Mouse (Mus musculus) monocyte, adult 5-6 weeks (primary cell): ENCODE measurements around the gene Ccdc102a. TPM values are rescaled to one million over a fixed set of nuclear protein-coding genes. Genes with fewer than 3 reads are reported as not detected.

Experiments
- ATAC-seq: fragments of 153-309, 156-312 bp; replicated peaks from 2 replicates; pipeline ENCODE4 v1.8.0; 2017; ENCODE audit warnings: mild to moderate bottlenecking; ENCODE audit not compliant: low TSS enrichment, insufficient number of reproducible peaks, severe bottlenecking, poor library complexity, low FRiP score
- total RNA-seq: library from RNA; stranded (forward); fragments of 200-1000, 200-491, 200-594 nt; gene quantifications from 3 replicates; pipeline ENCODE4 v1.2.3, GENCODE M21; 2017

Gene Ccdc102a
- total RNA-seq: 1.1 to 11.3 TPM (median 1.8 TPM) in 3 replicates

- no peak for ATAC-seq
These were observed at the start of gene Ccdc102a for GRCm38 (mm10) chr8:94917851-94918495. Ccdc102a (minus strand) TSS chr8:94918098.

- ATAC-seq: no peak
These were observed 49.7 kb upstream of the Ccdc102a start for GRCm38 (mm10) chr8:94967554-94967953.

GRCm38 (mm10) chr8:94967071-94967470, 49.2 kb upstream of the Ccdc102a start:
- no peak for ATAC-seq

GRCm38 (mm10) chr8:94966578-94966977, 48.7 kb upstream of the Ccdc102a start:
- ATAC-seq: 0 out of 2 replicates have a peak, but pooled peaks have one; percentile 65

- 0 out of 2 replicates have a peak, but pooled peaks have one; percentile 23 for ATAC-seq
These were observed 46.9 kb upstream of the Ccdc102a start for GRCm38 (mm10) chr8:94964828-94965227.

GRCm38 (mm10) chr8:94962201-94962600, 44.3 kb upstream of the Ccdc102a start:
- ATAC-seq: no peak

- no peak for ATAC-seq
These were observed 38.2 kb upstream of the Ccdc102a start for GRCm38 (mm10) chr8:94956078-94956574.

GRCm38 (mm10) chr8:94954921-94955758, 37.2 kb upstream of the Ccdc102a start:
- ATAC-seq: peak; percentile 88

- no peak for ATAC-seq
These were observed 36.5 kb upstream of the Ccdc102a start for GRCm38 (mm10) chr8:94954368-94954737.

- ATAC-seq: no peak
These were observed 35.9 kb upstream of the Ccdc102a start for GRCm38 (mm10) chr8:94953624-94954367.

- no peak for ATAC-seq
These were observed 34.2 kb upstream of the Ccdc102a start for GRCm38 (mm10) chr8:94952086-94952485.

GRCm38 (mm10) chr8:94950458-94950857, 32.6 kb upstream of the Ccdc102a start:
- ATAC-seq: no peak

GRCm38 (mm10) chr8:94950046-94950445, 32.1 kb upstream of the Ccdc102a start:
- ATAC-seq: peak; percentile 90

- no peak for ATAC-seq
These were observed 31.1 kb upstream of the Ccdc102a start for GRCm38 (mm10) chr8:94949010-94949409.

- ATAC-seq: no peak
These were observed 30.5 kb upstream of the Ccdc102a start for GRCm38 (mm10) chr8:94948421-94948820.

- no peak for ATAC-seq
These were observed 27.3 kb upstream of the Ccdc102a start for GRCm38 (mm10) chr8:94945185-94945584.

GRCm38 (mm10) chr8:94942566-94942965, 24.7 kb upstream of the Ccdc102a start:
- peak; percentile 54; the same call in 1 of the 2 replicates for ATAC-seq

GRCm38 (mm10) chr8:94935172-94935571, 17.3 kb upstream of the Ccdc102a start:
- no peak for ATAC-seq

GRCm38 (mm10) chr8:94933918-94934317, 16.0 kb upstream of the Ccdc102a start:
- 0 out of 2 replicates have a peak, but pooled peaks have one; percentile 20 for ATAC-seq
